Mouse (Mus musculus): Measurements from ENCODE around the gene Smc2.
"Not testable (repeated sequence)": the region's sequence is repeated elsewhere in the genome, so short reads cannot be mapped to it uniquely, and the experiment has no call there.

Gene Smc2

DNA sequence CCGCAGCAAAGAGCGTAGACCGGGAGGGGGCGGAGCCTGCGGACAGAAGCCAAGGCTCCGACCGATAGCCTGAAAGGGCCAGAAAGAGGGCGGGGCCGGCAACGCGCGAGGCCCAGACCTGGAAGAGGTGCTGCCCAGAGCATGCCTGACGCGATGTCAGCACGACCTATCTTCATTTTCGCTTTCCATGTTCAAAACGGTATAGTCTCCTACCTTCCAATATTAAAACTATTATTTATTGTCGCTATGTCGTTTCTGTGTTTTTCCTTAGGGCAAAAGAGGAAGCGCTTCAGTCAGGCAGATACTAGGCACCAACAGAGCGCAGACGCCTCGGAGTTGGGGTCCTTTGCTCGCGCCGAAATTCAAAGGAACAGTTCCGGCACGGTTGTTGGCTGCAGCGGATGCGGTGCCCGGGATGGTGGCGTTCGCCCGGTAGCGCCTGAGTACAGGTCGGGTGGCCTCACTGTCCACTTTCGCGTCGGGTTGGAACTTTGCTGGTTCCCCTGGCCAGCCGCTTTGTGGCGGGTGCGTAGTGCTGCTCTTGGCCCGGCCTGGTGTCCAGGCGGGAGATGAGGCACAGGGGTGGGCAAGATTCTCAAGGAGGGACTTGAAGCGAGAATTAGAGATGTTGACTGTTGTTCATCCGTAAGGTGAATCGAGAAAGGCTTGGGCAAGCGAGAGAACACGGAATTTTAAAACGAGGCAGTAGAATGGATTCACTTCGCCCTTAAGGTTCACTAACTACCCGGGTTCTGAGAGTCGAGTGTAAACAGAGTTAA, at the start of gene Smc2:
TSS of gene Smc2 (plus strand) at position 358 of the 779 bp plus-strand sequence.
- peak; percentile 83 for DNase-seq (ENCODE audit: low read depth)

DNA sequence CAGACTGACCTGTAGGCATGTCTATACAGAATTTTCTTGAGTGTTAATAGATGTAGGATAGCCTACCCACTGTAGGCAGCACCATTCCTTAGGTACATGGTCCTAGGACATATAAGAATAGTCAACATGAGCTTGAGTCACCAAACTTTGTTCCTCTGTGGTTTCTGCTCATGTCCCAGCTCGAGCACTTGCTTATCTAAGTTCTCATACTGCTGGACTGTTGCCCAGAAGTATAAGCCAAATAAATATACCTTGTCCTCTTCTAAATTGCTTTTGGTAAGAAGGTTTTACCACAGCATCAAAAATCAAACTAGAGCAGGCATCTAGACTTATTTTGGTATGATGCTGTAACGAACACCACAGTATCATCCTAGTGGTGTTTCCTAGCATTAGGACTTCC, 27.5 kb upstream of the Smc2 start:
- DNase-seq (ENCODE audit: low read depth) = no peak

DNA sequence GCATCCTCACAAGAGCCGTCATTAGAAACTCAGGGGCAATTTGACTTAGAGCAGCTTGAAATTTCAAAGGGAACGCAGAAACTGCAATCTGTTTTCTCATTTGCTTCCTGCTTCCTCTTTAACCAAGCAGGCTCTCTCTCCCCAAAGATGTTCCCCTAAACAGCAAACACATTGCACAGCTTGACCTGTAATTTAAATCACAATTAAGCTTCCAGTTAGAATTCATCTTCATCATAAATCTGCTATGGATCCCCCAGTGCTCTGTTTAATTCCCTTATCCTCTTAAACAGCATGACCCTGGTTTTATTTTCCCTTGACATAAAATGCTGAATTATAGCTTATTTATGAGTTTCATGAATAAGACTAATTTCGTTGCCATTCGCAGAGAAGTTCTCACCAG, 15.4 kb upstream of the Smc2 start:
- no peak for DNase-seq (ENCODE audit: low read depth)

DNA sequence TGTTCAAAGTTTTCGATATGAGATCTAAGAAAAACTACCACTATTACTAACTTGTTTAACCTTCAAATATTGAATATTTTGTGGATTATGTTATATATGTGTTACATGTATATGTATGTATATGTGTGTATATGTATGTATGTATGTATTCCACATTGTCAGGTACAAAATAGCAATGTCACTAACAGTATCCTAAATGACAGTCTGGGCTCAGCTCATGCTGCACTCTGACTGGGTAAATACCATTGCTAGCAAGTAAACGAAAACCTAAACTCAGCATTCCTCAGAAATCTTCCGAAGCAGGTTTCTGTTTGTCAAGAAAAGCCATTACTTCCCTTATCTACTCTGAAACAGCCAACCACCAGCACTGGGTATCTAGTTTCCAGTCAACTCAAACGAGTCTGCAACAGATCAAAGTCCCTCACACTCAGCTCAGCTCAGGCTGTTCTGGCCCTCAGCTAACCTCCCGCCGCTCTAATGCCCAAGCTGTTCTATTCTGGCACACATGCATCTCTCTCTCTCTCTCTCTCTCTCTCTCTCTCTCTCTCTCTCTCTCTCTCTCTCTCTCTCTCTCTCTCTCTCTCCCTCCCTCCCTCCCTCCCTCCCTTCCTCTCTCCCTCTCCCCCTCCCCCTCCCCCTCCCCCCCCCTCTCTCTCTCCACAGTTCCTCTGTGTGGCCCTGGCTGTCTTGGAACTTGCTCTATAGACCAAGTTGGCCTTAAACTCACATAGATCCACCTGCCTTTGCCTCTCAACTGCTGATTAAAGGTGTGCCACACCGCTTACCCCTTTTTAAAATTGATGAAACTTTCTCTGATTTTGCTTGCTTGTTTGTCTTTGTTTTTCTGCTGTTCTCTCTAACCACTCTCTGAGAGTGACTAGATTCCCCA, 9.5 kb upstream of the Smc2 start:
- DNase-seq (ENCODE audit: low read depth) = peak; percentile 16

DNA sequence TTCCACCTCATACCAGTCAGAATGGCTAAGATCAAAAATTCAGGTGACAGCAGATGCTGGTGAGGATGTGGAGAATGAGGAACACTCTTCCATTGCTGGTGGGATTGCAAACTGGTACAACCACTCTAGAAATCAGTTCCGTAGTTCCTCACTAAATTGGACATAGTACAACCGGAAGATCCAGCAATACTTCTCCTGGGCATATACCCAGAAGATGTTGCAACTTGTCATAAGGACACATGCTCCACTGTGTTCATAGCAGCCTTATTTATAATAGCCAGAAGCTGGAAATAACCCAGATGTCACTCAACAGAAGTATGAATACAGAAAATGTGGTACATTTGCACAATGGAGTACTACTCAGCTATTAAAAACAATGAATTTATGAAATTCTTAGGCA, 3.5 kb upstream of the Smc2 start:
- not testable (repeated sequence) for DNase-seq (ENCODE audit: low read depth)

DNA sequence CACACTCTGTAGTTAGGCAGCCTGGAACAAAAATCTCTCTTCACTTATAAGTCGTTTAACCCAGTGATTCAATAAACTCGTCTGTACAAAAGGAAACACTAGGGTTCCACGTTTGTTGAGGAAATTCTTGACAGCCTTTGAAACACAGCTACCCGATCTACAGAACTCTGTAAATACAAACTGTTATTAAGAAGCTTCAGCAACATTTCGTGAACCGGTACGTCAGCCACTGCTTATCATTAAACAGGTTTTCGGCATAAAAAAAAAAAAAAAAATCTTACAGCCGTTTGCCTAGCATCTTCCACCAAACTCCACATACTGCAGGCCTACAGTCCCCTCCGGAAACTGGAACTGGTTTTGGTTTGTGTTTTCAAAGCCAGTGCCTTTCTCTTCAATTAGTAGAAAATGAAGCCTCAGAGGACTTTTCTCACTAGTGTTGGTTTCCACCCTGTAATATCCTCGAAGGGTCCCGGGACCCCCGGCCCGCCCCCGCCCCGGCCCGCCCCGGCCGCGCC, 615 bp upstream of the Smc2 start:
- peak; percentile 13 for DNase-seq (ENCODE audit: low read depth)

DNA sequence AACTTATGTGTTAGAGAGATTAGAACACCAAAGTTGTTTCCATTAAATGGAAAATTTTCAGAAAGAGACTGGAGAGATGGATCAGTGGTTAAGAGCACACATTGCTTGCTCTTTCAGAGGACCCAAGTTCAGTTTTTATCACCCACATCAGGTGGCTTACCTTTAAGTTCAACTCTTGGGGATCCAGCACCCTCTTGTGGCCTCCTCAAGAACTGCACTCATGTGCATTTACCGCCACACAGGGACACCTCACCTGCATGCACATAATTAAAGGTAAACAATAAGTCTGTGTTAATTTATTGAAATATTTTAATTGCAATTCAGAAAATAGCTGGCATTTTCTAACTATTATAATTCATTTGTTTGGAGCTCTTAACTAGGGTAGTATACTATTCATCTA, 20.7 kb downstream of the Smc2 start:
- DNase-seq (ENCODE audit: low read depth) = peak; percentile 10

DNA sequence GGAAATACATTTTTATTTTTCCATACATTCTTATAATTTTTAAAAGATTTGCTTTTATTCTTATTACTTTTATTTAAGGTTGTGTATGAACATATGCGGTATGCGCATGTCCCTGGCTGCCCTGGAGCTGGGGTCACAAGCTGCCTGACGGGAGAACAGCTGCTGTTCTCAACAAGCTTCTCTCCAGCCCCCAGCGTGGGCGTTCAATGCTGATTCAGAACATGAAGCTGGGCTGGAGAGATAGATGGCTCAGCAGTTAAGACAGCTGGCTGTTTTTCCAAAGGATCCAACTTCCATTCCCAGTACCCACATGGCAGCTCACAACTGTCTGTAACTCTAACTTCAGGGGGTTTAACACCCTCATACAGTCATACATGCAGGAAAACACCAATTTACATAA, 22.3 kb downstream of the Smc2 start:
- no peak for DNase-seq (ENCODE audit: low read depth)

DNA sequence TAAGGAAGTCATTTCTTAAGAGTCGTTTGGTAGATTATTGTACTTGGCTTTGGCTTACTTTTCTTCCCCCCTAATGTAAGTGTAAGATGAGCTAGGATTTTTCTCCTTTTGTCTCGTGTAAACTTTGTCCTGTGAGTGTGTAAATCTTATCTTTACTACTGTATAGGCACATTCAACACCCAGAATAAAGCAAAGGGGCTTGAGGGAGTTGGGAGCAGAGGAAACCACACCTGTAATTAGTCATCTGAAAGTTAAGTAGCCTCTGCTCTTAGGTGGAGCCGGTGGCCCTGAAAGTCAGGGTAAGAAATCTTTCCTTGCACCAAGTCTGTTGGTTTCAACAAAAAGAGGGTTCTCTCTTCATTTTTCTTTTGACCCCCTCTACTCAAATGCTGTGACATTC, 34.4 kb downstream of the Smc2 start:
- no peak for DNase-seq (ENCODE audit: low read depth)

DNA sequence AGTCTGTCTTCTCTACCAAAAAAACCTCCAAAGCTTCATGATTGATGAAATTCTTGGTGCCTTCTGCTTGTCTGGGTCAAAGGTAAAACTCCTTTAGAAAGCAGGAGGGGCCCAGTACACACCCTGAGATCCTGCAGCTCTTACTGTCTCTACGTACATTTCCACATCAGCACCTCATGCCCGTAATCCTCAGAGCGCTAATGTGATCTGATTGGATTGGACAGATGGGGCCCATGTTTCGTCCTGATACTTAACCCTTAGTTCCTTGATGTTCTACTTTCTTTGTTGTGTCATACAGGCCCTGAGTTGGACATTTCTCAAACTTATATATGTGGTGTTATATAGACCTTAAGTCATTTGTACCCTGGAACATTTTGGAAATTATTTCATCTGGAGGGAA, 48.4 kb downstream of the Smc2 start:
- DNase-seq (ENCODE audit: low read depth) = no peak

DNA sequence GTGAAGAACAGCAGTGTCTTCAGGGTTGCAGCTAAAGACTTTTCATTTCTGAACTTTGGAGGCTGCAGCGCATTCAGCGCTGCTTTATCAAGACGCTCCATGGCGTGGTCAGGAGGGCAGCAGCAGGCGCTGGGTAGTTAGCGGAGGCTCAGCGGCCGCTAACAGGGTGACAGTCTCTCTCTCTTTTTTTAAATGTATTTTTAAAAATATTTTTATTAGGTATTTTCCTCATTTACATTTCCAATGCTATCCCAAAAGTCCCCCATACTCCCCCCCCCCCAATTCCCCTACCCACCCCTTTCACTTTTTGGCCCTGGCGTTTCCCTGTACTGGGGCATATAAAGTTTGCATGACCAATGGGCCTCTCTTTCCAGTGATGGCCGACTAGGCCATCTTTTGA, 58.1 kb downstream of the Smc2 start, which contains the start of gene Vma21-ps:
TSS of gene Vma21-ps (minus strand) at position 101 of the 400 bp plus-strand sequence.
- not testable (repeated sequence) for DNase-seq (ENCODE audit: low read depth)

DNA sequence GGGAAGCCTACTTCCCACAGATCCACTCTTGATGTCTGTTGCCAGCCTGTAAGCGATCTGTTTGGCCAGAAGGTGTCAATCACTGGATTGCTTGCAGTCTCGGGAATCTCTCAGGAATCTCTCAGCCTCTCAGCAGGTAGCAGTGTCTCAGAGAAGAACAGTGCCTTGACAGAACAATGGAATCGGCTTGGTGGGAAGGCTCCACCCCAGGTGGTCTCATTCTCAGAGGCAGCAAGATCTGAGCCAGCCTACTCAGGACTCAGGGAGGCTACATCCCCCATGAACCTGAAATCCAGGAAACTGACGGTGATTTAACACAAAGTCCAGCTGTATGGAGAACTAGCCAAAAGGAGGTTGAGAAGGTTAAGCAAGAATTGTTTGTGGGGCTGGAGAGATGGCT, 78.5 kb downstream of the Smc2 start:
- DNase-seq (ENCODE audit: low read depth) = no peak

DNA sequence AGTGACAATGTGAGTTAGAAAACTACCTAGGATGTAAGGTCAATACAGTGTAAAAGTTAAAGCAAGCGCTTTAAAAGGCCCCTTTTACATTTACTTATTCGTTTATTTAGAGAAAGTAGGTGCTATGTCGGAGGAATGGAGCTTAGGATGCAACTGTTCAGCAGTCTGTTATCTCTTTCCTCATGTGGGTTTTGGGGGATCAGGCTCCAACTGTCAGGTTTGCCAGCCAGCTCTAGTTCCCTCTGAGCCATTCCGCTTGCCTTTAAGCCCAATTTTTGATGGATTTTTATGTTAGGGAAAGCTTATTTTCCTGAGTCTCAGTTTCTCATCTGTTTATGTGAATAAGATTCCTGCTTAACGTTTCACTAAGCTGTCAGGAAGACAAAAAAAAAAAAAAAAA, 80.3 kb downstream of the Smc2 start:
- DNase-seq (ENCODE audit: low read depth) = no peak

DNA sequence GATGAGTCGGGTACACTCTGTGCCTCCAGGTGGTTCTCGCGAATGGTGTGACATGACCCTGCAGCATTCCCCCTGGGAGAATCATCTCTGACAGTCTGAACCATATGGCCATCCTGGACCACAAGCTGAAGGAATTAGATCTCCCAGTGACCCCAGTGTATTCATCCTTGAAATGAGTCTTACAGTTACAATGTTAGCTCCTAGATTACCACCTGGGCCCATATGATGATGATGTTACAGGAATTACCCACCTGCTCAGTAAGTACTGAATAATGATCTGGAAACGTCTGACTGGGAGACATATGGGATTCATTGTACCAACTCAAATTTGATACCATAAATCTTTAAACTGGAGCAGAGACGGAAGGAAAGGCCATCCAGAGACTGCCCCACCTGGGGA, 87.4 kb downstream of the Smc2 start:
- no peak for DNase-seq (ENCODE audit: low read depth)

DNA sequence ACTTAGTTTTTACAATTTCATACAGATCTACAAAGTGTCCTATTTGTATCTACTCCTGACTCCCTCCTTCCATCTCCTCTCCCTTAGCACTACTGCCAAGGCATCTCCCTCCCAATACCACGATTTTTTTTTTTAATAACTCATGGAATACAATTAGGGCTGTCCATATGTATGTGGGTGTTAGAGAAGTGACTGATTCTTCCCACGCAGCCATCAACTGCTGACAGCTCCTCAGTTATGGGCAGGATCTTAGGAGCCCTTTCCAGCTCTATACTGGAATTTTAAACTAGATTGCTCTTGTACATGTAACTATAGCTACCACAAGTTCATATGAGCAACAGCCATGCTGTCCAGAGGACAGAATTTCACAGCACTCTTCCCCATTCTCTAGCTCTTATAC, 91.6 kb downstream of the Smc2 start:
- DNase-seq (ENCODE audit: low read depth) = no peak

All from c-Kit-positive CD71-negative TER-119-negative erythroid progenitor cells, embryonic 14.5 days (primary cell).